Mouse (Mus musculus) midbrain, embryonic 10.5 days (tissue): Measurements from ENCODE around the gene Fam129c. TPM values are rescaled to one million over a fixed set of nuclear protein-coding genes. Genes with fewer than 3 reads are reported as not detected.

Source experiments
- DNase-seq: peaks from one replicate; pipeline ENCODE4 v3.0.0-alpha.2; 2017; ENCODE audit warnings: low spot score
- H3K27ac ChIP-seq: fragments of 300-500 bp; sonication (generic); replicated peaks from 2 replicates; pipeline ENCODE4 v1.5.1; 2016; ENCODE audit warnings: mild to moderate bottlenecking
- H3K27me3 ChIP-seq: fragments of 300-500 bp; sonication (generic); 2 replicates; pipeline ENCODE4 v1.6.1; 2016; ENCODE audit warnings: low read depth, mild to moderate bottlenecking; ENCODE audit not compliant: poor library complexity, severe bottlenecking
- H3K36me3 ChIP-seq: fragments of 300-500 bp; sonication (generic); 2 replicates; pipeline ENCODE4 v1.6.1; 2016; ENCODE audit warnings: mild to moderate bottlenecking, moderate library complexity
- H3K4me1 ChIP-seq: fragments of 300-500 bp; sonication (generic); 2 replicates; pipeline ENCODE4 v1.6.1; 2016
- H3K4me3 ChIP-seq: fragments of 300-500 bp; sonication (generic); 2 replicates; pipeline ENCODE4 v1.5.1; 2016; ENCODE audit warnings: mild to moderate bottlenecking, moderate library complexity
- H3K9me3 ChIP-seq: fragments of 300-500 bp; sonication (generic); replicated peaks from 2 replicates; pipeline ENCODE4 v1.6.1; 2016; ENCODE audit warnings: mild to moderate bottlenecking
- WGBS: fragments of 180-500 bp; shearing (Covaris S2); methylation state at CpG from one replicate; pipeline ENCODE4 v1.1.7; 2016; 5-methylcytosine and 5-hydroxymethylcytosine counted together
- polyA plus RNA-seq: library from polyadenylated mRNA; unstranded; fragments of >200 nt; fragmentation: Nextera tagmentation; extraction: Ambion mirVana; gene quantifications from 2 replicates; pipeline ENCODE4 v1.2.1, GENCODE M21; 2016

Fam129c gene
- polyA plus RNA-seq, 1 experiment from 2014 or later = 4.5 TPM

- Histone ChIP-seq H3K36me3 (no peaks in the 10 kb centered on the region), H3K27me3 (peaks cover 86% of the 10 kb centered on the region), H3K4me3 (no peak overlapping the region), H3K9me3 (peaks cover 9% of the 10 kb centered on the region), H3K27ac (no peak overlapping the region), H3K4me1 (peaks cover 40% of the 10 kb centered on the region)
- WGBS = 81% methylated on average over 7 of the region's 7 CpGs
- no peak for DNase-seq
Measured at GRCm38 (mm10) chr8:71567587-71567986, 29.9 kb upstream of the Fam129c start.

GRCm38 (mm10) chr8:71568387-71568937, 29.0 kb upstream of the Fam129c start, which contains the start of gene Slc27a1:
Gene Slc27a1, plus strand, starts transcription at chr8:71568882.
- WGBS = 12% methylated on average over 13 of the region's 13 CpGs
- Histone ChIP-seq H3K36me3 (no peaks in the 10 kb centered on the region), H3K4me3 (peak within 1 kb of the TSS; percentile 66), H3K4me1 (peaks cover 36% of the 10 kb centered on the region), H3K9me3 (peaks cover 9% of the 10 kb centered on the region), H3K27ac (peak within 1 kb of the TSS; percentile 82), H3K27me3 (peaks cover 77% of the 10 kb centered on the region)
- no peak for DNase-seq

GRCm38 (mm10) chr8:71568941-71569340, 28.5 kb upstream of the Fam129c start:
- Histone ChIP-seq H3K27me3 (peaks cover 72% of the 10 kb centered on the region), H3K27ac (peak overlapping the region; percentile 82), H3K4me1 (peaks cover 36% of the 10 kb centered on the region), H3K4me3 (peak overlapping the region; percentile 66), H3K9me3 (peaks cover 8% of the 10 kb centered on the region), H3K36me3 (no peaks in the 10 kb centered on the region)
- WGBS = 24% methylated on average over 6 of the region's 6 CpGs
- no peak for DNase-seq

GRCm38 (mm10) chr8:71569366-71570290, 27.8 kb upstream of the Fam129c start:
- peak; percentile 83 for DNase-seq
- peak overlapping the region; percentile 66 for H3K4me3 ChIP-seq
- under 1% methylated on average over 51 of the region's 51 CpGs for WGBS
- no peaks in the 10 kb centered on the region for H3K36me3 ChIP-seq
- H3K9me3 ChIP-seq = peaks cover 1% of the 10 kb centered on the region; the same call in 1 of the 2 replicates
- peaks cover 36% of the 10 kb centered on the region for H3K4me1 ChIP-seq
- peaks cover 66% of the 10 kb centered on the region for H3K27me3 ChIP-seq
- peak overlapping the region; percentile 82 for H3K27ac ChIP-seq

GRCm38 (mm10) chr8:71570291-71570954, 27.0 kb upstream of the Fam129c start:
- Histone ChIP-seq H3K4me3 (peak overlapping the region; percentile 66), H3K4me1 (peaks cover 36% of the 10 kb centered on the region), H3K36me3 (no peaks in the 10 kb centered on the region), H3K27me3 (peaks cover 60% of the 10 kb centered on the region), H3K9me3 (no peaks in the 10 kb centered on the region), H3K27ac (peak overlapping the region; percentile 82)
- DNase-seq = peak; percentile 88
- WGBS = 1% methylated on average over 41 of the region's 41 CpGs

- H3K4me1 ChIP-seq = peaks cover 36% of the 10 kb centered on the region
- no peaks in the 10 kb centered on the region for H3K36me3 ChIP-seq
- 93% methylated on average over 2 of the region's 2 CpGs for WGBS
- H3K4me3 ChIP-seq = no peak overlapping the region
- no peaks in the 10 kb centered on the region for H3K9me3 ChIP-seq
- no peak for DNase-seq
- H3K27me3 ChIP-seq = peaks cover 43% of the 10 kb centered on the region
- no peak overlapping the region for H3K27ac ChIP-seq
Measured at GRCm38 (mm10) chr8:71572077-71572476, 25.4 kb upstream of the Fam129c start.

GRCm38 (mm10) chr8:71572847-71573633, 24.4 kb upstream of the Fam129c start:
- Histone ChIP-seq H3K9me3 (no peaks in the 10 kb centered on the region), H3K4me1 (peaks cover 36% of the 10 kb centered on the region), H3K27me3 (peaks cover 34% of the 10 kb centered on the region), H3K4me3 (no peak overlapping the region), H3K36me3 (no peaks in the 10 kb centered on the region), H3K27ac (no peak overlapping the region)
- no peak for DNase-seq
- WGBS = 88% methylated on average over 9 of the region's 9 CpGs

- Histone ChIP-seq H3K4me1 (peaks cover 23% of the 10 kb centered on the region), H3K27ac (no peak overlapping the region), H3K9me3 (no peaks in the 10 kb centered on the region), H3K36me3 (no peaks in the 10 kb centered on the region), H3K27me3 (peaks cover 20% of the 10 kb centered on the region), H3K4me3 (no peak overlapping the region)
- DNase-seq = no peak
- 76% methylated on average over 7 of the region's 7 CpGs for WGBS
Measured at GRCm38 (mm10) chr8:71574426-71574825, 23.0 kb upstream of the Fam129c start.

GRCm38 (mm10) chr8:71575020-71575419, 22.4 kb upstream of the Fam129c start:
- Histone ChIP-seq H3K27me3 (peaks cover 23% of the 10 kb centered on the region), H3K36me3 (no peaks in the 10 kb centered on the region), H3K9me3 (no peaks in the 10 kb centered on the region), H3K27ac (no peak overlapping the region), H3K4me1 (peaks cover 17% of the 10 kb centered on the region), H3K4me3 (no peak overlapping the region)
- no peak for DNase-seq
- 71% methylated on average over 1 of the region's 1 CpGs for WGBS

- Histone ChIP-seq H3K27me3 (peaks cover 25% of the 10 kb centered on the region), H3K27ac (no peak overlapping the region), H3K4me3 (no peak overlapping the region), H3K4me1 (peaks cover 5% of the 10 kb centered on the region), H3K36me3 (peaks cover 10% of the 10 kb centered on the region), H3K9me3 (no peaks in the 10 kb centered on the region)
- DNase-seq = no peak
- whole genome bisulfite sequencing = 81% methylated on average over 4 of the region's 4 CpGs
Measured at GRCm38 (mm10) chr8:71577856-71578387, 19.5 kb upstream of the Fam129c start.

GRCm38 (mm10) chr8:71579009-71579408, 18.4 kb upstream of the Fam129c start:
- Histone ChIP-seq H3K4me3 (no peak overlapping the region), H3K27me3 (peaks cover 25% of the 10 kb centered on the region), H3K4me1 (peaks cover 5% of the 10 kb centered on the region; the same call in 1 of the 2 replicates), H3K9me3 (no peaks in the 10 kb centered on the region), H3K36me3 (peaks cover 11% of the 10 kb centered on the region), H3K27ac (no peak overlapping the region)
- DNase-seq = no peak
- 80% methylated on average over 1 of the region's 1 CpGs for whole genome bisulfite sequencing

GRCm38 (mm10) chr8:71579476-71579875, 18.0 kb upstream of the Fam129c start:
- H3K27ac ChIP-seq = no peak overlapping the region
- no peak for DNase-seq
- WGBS = 87% methylated on average over 14 of the region's 14 CpGs
- H3K27me3 ChIP-seq = peaks cover 25% of the 10 kb centered on the region
- peaks cover 5% of the 10 kb centered on the region; the same call in 1 of the 2 replicates for H3K4me1 ChIP-seq
- no peaks in the 10 kb centered on the region for H3K9me3 ChIP-seq
- no peak overlapping the region for H3K4me3 ChIP-seq
- H3K36me3 ChIP-seq = peaks cover 16% of the 10 kb centered on the region
